Mouse (Mus musculus) ES-Bruce4 (cell line): ENCODE results near the gene Kat6b. TPM values are rescaled to one million over a fixed set of nuclear protein-coding genes. Genes with fewer than 3 reads are reported as not detected.

ENCODE experiments used
- H3K27ac ChIP-seq: 2 replicates; pipeline ENCODE4 v1.5.1; 2012; ENCODE audit warnings: low read length, inconsistent platforms; ENCODE audit not compliant: insufficient read depth
- H3K27me3 ChIP-seq: 2 replicates; pipeline ENCODE4 v1.6.1; 2012; ENCODE audit warnings: mild to moderate bottlenecking, low read length, inconsistent platforms; ENCODE audit not compliant: control insufficient read depth, poor library complexity, insufficient read depth, severe bottlenecking
- H3K36me3 ChIP-seq: 2 replicates; pipeline ENCODE4 v1.6.1; 2012; ENCODE audit warnings: inconsistent platforms, mild to moderate bottlenecking, low read length, moderate library complexity; ENCODE audit not compliant: control insufficient read depth, poor library complexity, insufficient read depth, severe bottlenecking
- H3K4me1 ChIP-seq: one replicate; pipeline ENCODE4 v1.8.1; 2011; ENCODE audit warnings: low read length; ENCODE audit not compliant: control insufficient read depth, insufficient read depth
- H3K4me3 ChIP-seq: 2 replicates; pipeline ENCODE4 v1.5.1; 2011; ENCODE audit warnings: low read depth, mild to moderate bottlenecking, low read length
- H3K9ac ChIP-seq: 2 replicates; pipeline ENCODE4 v1.6.1; 2012; ENCODE audit warnings: low read depth, mild to moderate bottlenecking, inconsistent platforms; ENCODE audit not compliant: poor library complexity, severe bottlenecking
- H3K9me3 ChIP-seq: replicated peaks from 2 replicates; pipeline ENCODE4 v1.6.1; 2012; ENCODE audit warnings: mild to moderate bottlenecking, low read length, inconsistent platforms; ENCODE audit not compliant: control insufficient read depth, poor library complexity, insufficient read depth, severe bottlenecking
- CTCF ChIP-seq: IDR thresholded peaks from one replicate; pipeline ENCODE4 v1.8.1; 2011; ENCODE audit warnings: low read depth, low read length
- EP300 ChIP-seq: IDR thresholded peaks from 2 replicates; pipeline ENCODE4 v1.6.1; 2011; ENCODE audit warnings: low read depth, low read length; ENCODE audit not compliant: insufficient read depth
- POLR2A ChIP-seq: IDR thresholded peaks from one replicate; pipeline ENCODE4 v1.8.1; 2011; ENCODE audit warnings: low read length; ENCODE audit not compliant: insufficient read depth
- polyA plus RNA-seq: library from polyadenylated mRNA; stranded (reverse); fragments of >200 nt; gene quantifications from 2 replicates; pipeline ENCODE4 v1.2.4, GENCODE M21; 2011; ENCODE audit warnings: low read depth; ENCODE audit not compliant: missing spikeins, insufficient read depth, insufficient read length

Kat6b gene
- polyA plus RNA-seq, 1 experiment: 132 TPM

DNA sequence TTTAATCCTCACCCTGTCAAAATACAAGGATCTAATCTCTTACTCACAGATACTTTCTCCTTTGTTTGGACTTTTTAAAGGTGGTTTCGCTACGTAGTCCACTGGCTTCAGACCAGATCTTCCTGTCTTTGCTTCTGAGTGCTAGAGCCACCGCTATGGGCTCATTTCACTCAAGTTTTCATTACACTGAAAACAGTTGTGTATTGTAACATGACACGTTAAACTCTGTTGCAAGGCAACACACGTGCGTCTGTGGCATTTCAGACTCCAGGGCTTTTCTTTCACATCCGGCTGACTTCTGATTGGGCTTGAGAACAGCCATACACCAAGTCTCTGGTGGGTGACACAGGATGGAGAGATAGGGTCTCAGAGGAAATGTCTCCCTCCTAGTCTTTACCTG, 66.1 kb downstream of the Kat6b start:
- H3K27ac ChIP-seq: no peak overlapping the region

DNA sequence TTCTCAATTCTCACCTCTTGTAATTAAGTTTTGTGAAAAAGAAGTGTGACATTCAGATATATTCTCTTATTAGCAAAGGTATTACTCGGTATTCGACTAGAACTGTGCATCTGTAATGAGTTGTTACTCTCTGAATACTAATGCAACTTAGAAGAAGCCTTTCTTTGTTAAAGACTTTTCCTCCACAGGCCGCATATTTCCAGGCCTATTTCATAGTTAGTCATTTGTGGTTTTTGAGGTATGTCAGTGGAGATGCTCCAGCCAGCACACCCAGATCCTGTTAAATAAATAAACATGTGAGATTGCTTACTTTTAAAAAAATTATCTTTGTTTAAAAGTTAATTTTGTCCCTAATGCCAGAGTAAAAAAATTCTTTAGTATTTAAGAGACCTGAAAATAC, 66.7 kb downstream of the Kat6b start:
- peaks cover 3% of the 10 kb centered on the region for H3K4me1 ChIP-seq

More for the DNA sequence above, 66.1 kb downstream of the Kat6b start:
- no peak for TF ChIP-seq CTCF
- TF ChIP-seq POLR2A: no peak
- TF ChIP-seq EP300: no peak
- Histone ChIP-seq H3K4me3 (no peak overlapping the region), H3K4me1 (peaks cover 5% of the 10 kb centered on the region), H3K36me3 (peaks cover 9% of the 10 kb centered on the region), H3K9ac (no peak overlapping the region), H3K9me3 (no peaks in the 10 kb centered on the region), H3K27me3 (no peaks in the 10 kb centered on the region)

DNA sequence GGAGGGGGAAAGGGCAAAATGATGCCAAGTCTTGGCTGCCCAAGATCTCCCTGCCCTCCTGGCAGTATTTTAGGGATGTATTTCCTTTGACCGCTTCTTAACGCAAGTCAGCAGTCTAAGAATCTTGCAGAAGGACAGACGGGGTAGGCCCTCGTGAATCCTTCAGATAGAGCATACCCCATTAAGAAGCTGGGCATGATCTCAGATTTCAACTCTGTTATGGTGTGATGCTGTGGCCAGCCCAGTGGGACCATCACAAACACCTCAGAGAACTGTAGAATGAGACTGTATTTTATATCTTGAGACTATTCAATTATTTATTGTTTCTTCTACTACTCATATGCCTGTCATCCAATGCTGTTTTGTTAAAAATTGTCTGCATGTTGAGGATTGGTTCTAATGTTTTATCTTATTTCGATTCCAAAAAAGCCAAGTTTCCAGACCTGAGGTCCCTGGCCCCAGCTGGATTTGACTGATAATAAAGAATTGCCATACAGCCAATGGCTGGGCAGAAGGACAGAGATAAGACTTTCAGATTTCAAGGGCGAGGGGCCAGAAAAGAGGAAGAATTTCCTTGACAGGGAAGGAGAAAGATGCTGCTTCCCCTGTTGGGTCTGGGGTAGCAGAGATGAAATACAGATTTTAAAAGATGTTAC, 67.8 kb downstream of the Kat6b start:
- no peak overlapping the region for H3K4me3 ChIP-seq
- H3K36me3 ChIP-seq: 0 out of 2 replicates have a peak, but pooled peaks cover 4% of the 10 kb centered on the region
- no peak overlapping the region for H3K9ac ChIP-seq
- no peaks in the 10 kb centered on the region for H3K27me3 ChIP-seq
- TF ChIP-seq EP300 (no peak), POLR2A (no peak), CTCF (no peak)
- no peak overlapping the region for H3K27ac ChIP-seq
- peaks cover 3% of the 10 kb centered on the region for H3K4me1 ChIP-seq
- no peaks in the 10 kb centered on the region for H3K9me3 ChIP-seq

More for the DNA sequence above, 66.7 kb downstream of the Kat6b start:
- Histone ChIP-seq H3K4me3 (no peak overlapping the region), H3K9me3 (no peaks in the 10 kb centered on the region), H3K9ac (no peak overlapping the region), H3K27me3 (no peaks in the 10 kb centered on the region), H3K27ac (no peak overlapping the region), H3K36me3 (0 out of 2 replicates have a peak, but pooled peaks cover 4% of the 10 kb centered on the region)
- TF ChIP-seq CTCF (no peak), EP300 (no peak), POLR2A (no peak)

DNA sequence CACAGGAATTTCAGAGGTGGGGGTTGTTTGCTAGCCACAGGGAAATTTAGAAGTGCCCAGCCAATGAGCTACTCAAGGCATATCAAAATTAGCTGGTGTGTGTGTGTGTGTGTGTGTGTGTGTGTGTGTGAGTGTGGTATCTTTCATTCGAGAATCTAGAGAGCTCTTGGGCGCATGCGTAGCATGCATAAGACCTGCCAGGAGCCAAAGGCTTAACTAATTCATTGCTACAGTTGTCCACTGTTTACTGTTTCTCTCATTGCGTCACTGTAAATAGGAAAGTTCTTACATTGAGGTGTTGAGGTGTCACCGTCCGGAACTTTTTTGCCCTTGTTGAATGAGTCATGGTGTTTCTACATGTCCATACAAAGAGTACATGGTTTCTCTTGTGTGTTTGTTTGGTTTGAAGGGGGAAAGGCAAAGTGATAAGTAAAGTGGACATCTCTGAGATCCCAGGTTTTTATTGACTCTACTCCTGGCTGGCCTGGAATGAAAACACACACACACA, 68.4 kb downstream of the Kat6b start:
- Histone ChIP-seq H3K9me3 (no peaks in the 10 kb centered on the region), H3K4me3 (no peak overlapping the region), H3K27me3 (no peaks in the 10 kb centered on the region), H3K36me3 (0 out of 2 replicates have a peak, but pooled peaks cover 4% of the 10 kb centered on the region), H3K27ac (no peak overlapping the region), H3K4me1 (peaks cover 2% of the 10 kb centered on the region), H3K9ac (no peak overlapping the region)
- TF ChIP-seq EP300 (no peak), CTCF (no peak), POLR2A (no peak)

DNA sequence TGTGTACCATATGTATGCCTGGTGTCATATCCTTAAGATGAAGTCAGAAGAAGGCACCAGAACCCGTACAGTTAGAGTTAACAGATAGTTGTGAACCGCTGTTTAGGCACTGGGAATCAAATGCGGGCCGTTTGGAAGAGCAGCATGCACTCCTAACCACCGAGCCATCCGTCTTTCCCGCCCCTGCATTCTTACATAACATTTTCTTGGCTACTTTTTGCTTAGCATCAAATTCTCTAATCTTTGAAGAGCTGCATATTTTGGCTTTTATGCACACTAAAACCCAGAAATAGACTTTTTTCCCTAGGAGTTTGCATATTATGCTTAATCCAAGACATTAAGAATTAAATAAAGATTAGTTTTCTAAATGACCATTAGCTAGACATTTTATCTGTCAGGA, 69.3 kb downstream of the Kat6b start:
- Histone ChIP-seq H3K9me3 (no peaks in the 10 kb centered on the region), H3K27ac (no peak overlapping the region), H3K9ac (no peak overlapping the region), H3K4me3 (no peak overlapping the region), H3K36me3 (0 out of 2 replicates have a peak, but pooled peaks cover 4% of the 10 kb centered on the region), H3K4me1 (no peaks in the 10 kb centered on the region), H3K27me3 (no peaks in the 10 kb centered on the region)
- no peak for TF ChIP-seq CTCF
- TF ChIP-seq POLR2A: no peak
- no peak for TF ChIP-seq EP300

DNA sequence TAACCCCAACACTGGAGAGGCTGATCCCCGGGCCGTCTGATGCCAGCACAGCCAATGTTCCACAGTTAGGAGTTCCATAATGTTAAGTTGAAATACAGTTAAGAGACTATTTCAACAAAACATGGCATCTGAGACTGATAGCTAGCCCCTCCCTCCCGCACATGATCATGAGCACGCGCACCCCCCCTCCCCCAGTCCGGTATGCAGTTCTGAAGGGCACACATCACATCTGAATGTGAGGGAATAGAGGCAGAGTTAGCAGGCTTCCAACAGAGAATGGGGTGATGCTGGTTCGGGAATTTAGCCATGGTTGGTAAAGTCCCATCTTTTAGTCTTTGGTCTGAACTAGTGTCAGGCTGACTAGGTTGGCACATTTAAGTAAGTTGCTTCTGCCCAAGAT, 70.4 kb downstream of the Kat6b start:
- H3K9ac ChIP-seq: no peak overlapping the region
- H3K9me3 ChIP-seq: no peaks in the 10 kb centered on the region
- TF ChIP-seq EP300 (no peak), CTCF (no peak), POLR2A (no peak)
- H3K4me3 ChIP-seq: no peak overlapping the region
- H3K27ac ChIP-seq: no peak overlapping the region
- no peaks in the 10 kb centered on the region for H3K27me3 ChIP-seq
- H3K4me1 ChIP-seq: no peaks in the 10 kb centered on the region
- H3K36me3 ChIP-seq: 0 out of 2 replicates have a peak, but pooled peaks cover 2% of the 10 kb centered on the region
